Mouse (Mus musculus) heart, postnatal 0 days (tissue): ENCODE measurements at regions not wholly inside any gene's neighbourhood (a gene's known extent, or its start where the extent isn't known, plus 50 kb on each side); places are given as distances from the start of the nearest gene placed in this dataset.

ENCODE experiments used
- CTCF ChIP-seq: IDR thresholded peaks from 2 replicates; pipeline ENCODE4 v1.5.1; 2016; ENCODE audit warnings: antibody characterized with exemption, control low read depth, low read depth
- EP300 ChIP-seq: IDR thresholded peaks from 2 replicates; pipeline ENCODE4 v1.6.1; 2016; ENCODE audit warnings: antibody characterized with exemption, low read depth

DNA sequence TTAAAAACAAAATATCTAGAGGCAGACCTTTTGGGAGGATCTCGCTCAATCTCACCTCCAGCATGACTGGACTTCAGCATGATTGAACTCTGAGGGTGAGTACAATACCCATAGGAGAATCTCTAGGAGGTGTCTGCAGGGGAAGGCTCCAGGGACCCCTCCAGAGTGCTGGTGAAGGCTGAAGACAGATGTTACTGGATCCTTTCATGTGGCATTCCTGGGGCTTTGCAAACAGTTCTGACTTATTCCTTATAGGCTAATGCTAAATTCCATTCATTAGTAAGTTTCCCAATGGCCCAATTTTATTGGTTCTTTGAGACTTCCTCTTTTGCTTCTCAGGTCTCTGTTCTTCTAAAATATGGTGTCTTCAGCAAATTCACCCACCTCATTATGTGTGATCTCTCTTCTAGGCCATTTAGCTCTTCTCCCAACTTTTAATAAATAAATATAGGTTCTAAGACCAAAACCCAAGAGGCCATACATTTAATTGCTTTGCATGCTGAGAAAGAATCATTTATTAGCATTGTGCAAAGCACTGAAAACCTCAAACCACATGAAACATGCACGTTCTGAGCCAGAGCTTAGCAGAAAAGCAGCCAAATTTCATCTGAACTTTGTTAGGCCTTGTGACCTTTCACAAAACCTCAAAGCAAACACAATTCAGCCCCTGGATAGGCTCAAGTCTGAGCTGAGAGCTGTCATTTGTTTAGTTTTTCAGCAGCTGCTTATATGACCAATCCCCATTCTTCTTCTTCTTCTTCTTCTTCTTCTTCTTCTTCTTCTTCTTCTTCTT is 832.8 kb upstream of the 2610301B20Rik start:
- TF ChIP-seq CTCF = no peak
- TF ChIP-seq EP300 = no peak
